ENCODE assay signal across 8 mouse cellular contexts in genomic region chr5:138263260-138264206, GRCm38 (mm10). TPM values are rescaled to one million over a fixed set of nuclear protein-coding genes. Genes with fewer than 3 reads are reported as not detected.
DNase-seq lines count a peak whose midpoint lies in the region; ATAC-seq and TF ChIP-seq lines count a peak whose summit lies in the region.

TSS of gene BC037034 (minus strand) at chr5:138264033.

- no peaks in the 10 kb centered on the region for H3K9me3 ChIP-seq in embryonic facial prominence, embryonic 15.5 days (replicated peaks)
- H3K9me3 ChIP-seq in kidney, embryonic 15.5 days (replicated peaks) = no peaks in the 10 kb centered on the region

- H3K9ac ChIP-seq in embryonic facial prominence, embryonic 15.5 days = peak within 1 kb of the TSS; percentile 89
- H3K9ac ChIP-seq in kidney, embryonic 15.5 days = peak within 1 kb of the TSS; percentile 92

- no peak for TF ChIP-seq CTCF in bone marrow, adult 2 months (IDR thresholded peaks at IDR 0.05; ENCODE audit: control insufficient read depth, insufficient read depth, low read length)

- under 1% methylated on average over 71 of the region's 71 CpGs for WGBS in bone marrow, adult 2 months
- WGBS in embryonic facial prominence, embryonic 15.5 days = under 1% methylated on average over 65 of the region's 71 CpGs
- under 1% methylated on average over 64 of the region's 71 CpGs for WGBS in kidney, embryonic 15.5 days

- TF ChIP-seq POLR2A in bone marrow, adult 2 months (IDR thresholded peaks at IDR 0.05; ENCODE audit: borderline replicate concordance, control insufficient read depth, low read depth, low read length) = peak; percentile 92; the same call in 1 of the 2 replicates

- peak; percentile 95 for DNase-seq in 416B (ENCODE audit: low read depth)
- DNase-seq in heart, adult 9 months (ENCODE audit: low spot score in 2 of 2) = peak; percentile 91
- peak; percentile 93 for DNase-seq in liver
- DNase-seq in spleen, postnatal 4 days (ENCODE audit: low spot score in 2 of 2) = peak; percentile 93 to 96

- H3K27me3 ChIP-seq in embryonic facial prominence, embryonic 15.5 days = no peaks in the 10 kb centered on the region
- no peaks in the 10 kb centered on the region for H3K27me3 ChIP-seq in kidney, embryonic 15.5 days

- peak; percentile 84 for ATAC-seq in embryonic facial prominence, embryonic 15.5 days (ENCODE audit: insufficient number of reproducible peaks, low FRiP score, low TSS enrichment, low read depth)
- ATAC-seq in kidney, embryonic 15.5 days (replicated peaks; ENCODE audit: low FRiP score) = peak; percentile 92
- ATAC-seq in monocyte, adult 5-6 weeks (replicated peaks; ENCODE audit: insufficient number of reproducible peaks, low FRiP score, low TSS enrichment, poor library complexity, severe bottlenecking) = peak; percentile 90

- H3K4me3 ChIP-seq in bone marrow, adult 2 months (replicated peaks; ENCODE audit: control insufficient read depth, low read depth, low read length) = peak within 1 kb of the TSS; percentile 87
- peak within 1 kb of the TSS; percentile 89 for H3K4me3 ChIP-seq in embryonic facial prominence, embryonic 15.5 days (replicated peaks)
- peak within 1 kb of the TSS; percentile 79 for H3K4me3 ChIP-seq in kidney, embryonic 15.5 days (replicated peaks)

- H3K36me3 ChIP-seq in embryonic facial prominence, embryonic 15.5 days = peaks cover 49% of the 10 kb centered on the region
- peaks cover 51% of the 10 kb centered on the region for H3K36me3 ChIP-seq in kidney, embryonic 15.5 days

- peaks cover 7% of the 10 kb centered on the region for H3K4me1 ChIP-seq in bone marrow, adult 2 months (ENCODE audit: control insufficient read depth, insufficient read depth, low read length)
- H3K4me1 ChIP-seq in embryonic facial prominence, embryonic 15.5 days = peaks cover 23% of the 10 kb centered on the region
- H3K4me1 ChIP-seq in kidney, embryonic 15.5 days = peaks cover 37% of the 10 kb centered on the region

- peak within 1 kb of the TSS; percentile 90 for H3K4me2 ChIP-seq in embryonic facial prominence, embryonic 15.5 days (replicated peaks)
- H3K4me2 ChIP-seq in kidney, embryonic 15.5 days = peak within 1 kb of the TSS; percentile 85

- peak within 1 kb of the TSS; percentile 97 for H3K27ac ChIP-seq in bone marrow, adult 2 months (ENCODE audit: control insufficient read depth, insufficient read depth, low read depth, low read length, poor library complexity)
- peak within 1 kb of the TSS; percentile 79 for H3K27ac ChIP-seq in embryonic facial prominence, embryonic 15.5 days (replicated peaks)
- H3K27ac ChIP-seq in kidney, embryonic 15.5 days = peak within 1 kb of the TSS; percentile 82

RNA-seq across cellular contexts. Expression of gene BC037034, which starts in this region (rescaled TPM):
- 54.9 and 151 TPM in 2 replicates for polyA plus RNA-seq in bone marrow, adult 2 months (2011; ENCODE audit: insufficient read depth, insufficient read length, low replicate concordance, missing spikeins)
- 7.4 and 7.7 TPM in 2 replicates for polyA plus RNA-seq in embryonic facial prominence, embryonic 15.5 days (2015; fragmentation: Nextera tagmentation; extraction: Ambion mirVana)
- polyA plus RNA-seq in kidney, embryonic 15.5 days (2015; fragmentation: Nextera tagmentation; extraction: Ambion mirVana) = 5.9 and 6.5 TPM in 2 replicates
- total RNA-seq in monocyte, adult 5-6 weeks (2017) = 18.5 to 45.5 TPM (median 18.5 TPM) in 3 replicates

Comparison
In these comparisons a context has a peak if more than half of its experiments do, and no peak if none do; other contexts are left out.
1. Peak in every context shown above with its lines: DNase-seq, ATAC-seq, H3K4me3 ChIP-seq and H3K27ac ChIP-seq.